Mouse (Mus musculus): ENCODE results near the gene Fdxr.

GRCm38 (mm10) chr11:115229021-115229930, 47.6 kb downstream of the Fdxr start:
- TF ChIP-seq CTCF (IDR thresholded peaks at IDR 0.05; ENCODE audit: insufficient read depth, low read depth, low read length) (no peak), POLR2A (IDR thresholded peaks at IDR 0.05; ENCODE audit: insufficient read depth, low read depth, low read length) (no peak)

Measured in olfactory bulb, adult 2 months (tissue).